Mouse (Mus musculus) intestine, postnatal 0 days (tissue): Measurements from ENCODE around the gene Ggt6. TPM values are rescaled to one million over a fixed set of nuclear protein-coding genes. Genes with fewer than 3 reads are reported as not detected.

ENCODE experiments used
- ATAC-seq: fragments of 200-750 bp; cut with Nextera tagmentation; 2 replicates; pipeline ENCODE4 v1.8.0; 2017; ENCODE audit warnings: mild to moderate bottlenecking, moderate TSS enrichment, moderate library complexity
- H3K27ac ChIP-seq: fragments of 300-500 bp; sonication (generic); 2 replicates; pipeline ENCODE4 v1.5.1; 2014; ENCODE audit warnings: mild to moderate bottlenecking, low read depth, low read length, moderate library complexity
- H3K27me3 ChIP-seq: fragments of 300-500 bp; sonication (generic); replicated peaks from 2 replicates; pipeline ENCODE4 v1.6.1; 2014; ENCODE audit warnings: low read length, mixed read lengths; ENCODE audit not compliant: control insufficient read depth, insufficient read depth
- H3K36me3 ChIP-seq: fragments of 300-500 bp; sonication (generic); 2 replicates; pipeline ENCODE4 v1.6.1; 2014; ENCODE audit warnings: mild to moderate bottlenecking, moderate library complexity; ENCODE audit not compliant: control insufficient read depth, insufficient read depth
- H3K4me1 ChIP-seq: fragments of 300-500 bp; sonication (generic); replicated peaks from 2 replicates; pipeline ENCODE4 v1.6.1; 2014; ENCODE audit warnings: antibody characterized with exemption, low read length, mixed read lengths; ENCODE audit not compliant: control insufficient read depth, insufficient read depth
- H3K4me2 ChIP-seq: fragments of 300-500 bp; sonication (generic); replicated peaks from 2 replicates; pipeline ENCODE4 v1.6.1; 2014; ENCODE audit warnings: low read depth, mild to moderate bottlenecking, moderate library complexity
- H3K4me3 ChIP-seq: fragments of 300-500 bp; sonication (generic); 2 replicates; pipeline ENCODE4 v1.5.1; 2014; ENCODE audit warnings: low read depth, low read length
- H3K9ac ChIP-seq: fragments of 300-500 bp; sonication (generic); 2 replicates; pipeline ENCODE4 v1.6.1; 2014; ENCODE audit warnings: mild to moderate bottlenecking, low read depth, low read length
- H3K9me3 ChIP-seq: fragments of 300-500 bp; sonication (generic); 2 replicates; pipeline ENCODE4 v1.6.1; 2016; ENCODE audit warnings: mixed run types; ENCODE audit not compliant: control insufficient read depth
- CTCF ChIP-seq: sonication (generic); IDR thresholded peaks from 2 replicates; pipeline ENCODE4 v1.5.1; 2016; ENCODE audit warnings: low read depth, mild to moderate bottlenecking, control low read depth, antibody characterized with exemption, moderate library complexity
- WGBS: fragments of 180-500 bp; shearing (Covaris S2); extraction: QIAGEN DNeasy Blood & Tissue Kit; methylation state at CpG from one replicate; pipeline ENCODE4 v1.1.7; 2014; 5-methylcytosine and 5-hydroxymethylcytosine counted together
- polyA plus RNA-seq: library from polyadenylated mRNA; unstranded; fragments of >200 nt; fragmentation: Nextera tagmentation; extraction: Ambion mirVana; gene quantifications from 2 replicates; pipeline ENCODE4 v1.2.1, GENCODE M21; 2015

Gene Ggt6
- polyA plus RNA-seq, 1 experiment from 2014 or later: 8.6 TPM

GRCm38 (mm10) chr11:72440965-72441664 lies 5.8 kb downstream of the Ggt6 start, which contains the start of gene Mybbp1a:
TSS of gene Mybbp1a (plus strand) at chr11:72441355.
- WGBS: under 1% methylated on average over 46 of the region's 46 CpGs
- ATAC-seq: peak; percentile 84
- H3K4me3 ChIP-seq: peak within 1 kb of the TSS; percentile 72

GRCm38 (mm10) chr11:72446311-72447105 lies 11.2 kb downstream of the Ggt6 start:
- Histone ChIP-seq H3K4me2 (no peak overlapping the region), H3K4me3 (no peak overlapping the region), H3K27me3 (no peaks in the 10 kb centered on the region), H3K36me3 (peaks cover 91% of the 10 kb centered on the region), H3K9ac (no peak overlapping the region), H3K9me3 (no peaks in the 10 kb centered on the region), H3K27ac (0 out of 2 replicates have a peak overlapping the region, but pooled peaks have one; percentile 7), H3K4me1 (peaks cover 7% of the 10 kb centered on the region; the same call in 1 of the 2 replicates)
- no peak for ATAC-seq
- 84% methylated on average over 6 of the region's 6 CpGs for WGBS
- TF ChIP-seq CTCF: peak; percentile 83

More at GRCm38 (mm10) chr11:72440965-72441664, 5.8 kb downstream of the Ggt6 start, which contains the start of gene Mybbp1a:
- H3K27ac ChIP-seq: peak within 1 kb of the TSS; percentile 36
- H3K27me3 ChIP-seq: no peaks in the 10 kb centered on the region
- peaks cover 37% of the 10 kb centered on the region for H3K36me3 ChIP-seq
- peaks cover 8% of the 10 kb centered on the region; the same call in 1 of the 2 replicates for H3K4me1 ChIP-seq
- H3K4me2 ChIP-seq: peak within 1 kb of the TSS; percentile 94
- peak within 1 kb of the TSS; percentile 72 for H3K9ac ChIP-seq
- H3K9me3 ChIP-seq: no peaks in the 10 kb centered on the region
- TF ChIP-seq CTCF: 0 out of 2 replicates have a peak, but pooled peaks have one; percentile 19

- 83% methylated on average over 8 of the region's 8 CpGs for WGBS
These were observed 12.1 kb downstream of the Ggt6 start for GRCm38 (mm10) chr11:72447475-72447874.

GRCm38 (mm10) chr11:72452140-72452665 lies 16.9 kb downstream of the Ggt6 start:
- ATAC-seq: no peak
- no peak for TF ChIP-seq CTCF
- H3K4me2 ChIP-seq: no peak overlapping the region

More at GRCm38 (mm10) chr11:72447475-72447874, 12.1 kb downstream of the Ggt6 start:
- Histone ChIP-seq H3K4me3 (no peak overlapping the region), H3K27ac (no peak overlapping the region), H3K36me3 (peaks cover 100% of the 10 kb centered on the region), H3K9me3 (no peaks in the 10 kb centered on the region), H3K4me1 (peaks cover under 1% of the 10 kb centered on the region; the same call in 1 of the 2 replicates), H3K9ac (no peak overlapping the region), H3K27me3 (no peaks in the 10 kb centered on the region), H3K4me2 (no peak overlapping the region)
- ATAC-seq: no peak
- TF ChIP-seq CTCF: peak; percentile 54

GRCm38 (mm10) chr11:72453105-72453953 lies 18.0 kb downstream of the Ggt6 start:
- no peak for TF ChIP-seq CTCF
- H3K9me3 ChIP-seq: no peaks in the 10 kb centered on the region
- H3K4me2 ChIP-seq: no peak overlapping the region
- peaks cover 55% of the 10 kb centered on the region for H3K36me3 ChIP-seq
- no peak for ATAC-seq
- H3K9ac ChIP-seq: no peak overlapping the region
- H3K27me3 ChIP-seq: no peaks in the 10 kb centered on the region
- no peak overlapping the region for H3K4me3 ChIP-seq
- 61% methylated on average over 15 of the region's 15 CpGs for WGBS
- no peaks in the 10 kb centered on the region for H3K4me1 ChIP-seq
- no peak overlapping the region for H3K27ac ChIP-seq

More at GRCm38 (mm10) chr11:72452140-72452665, 16.9 kb downstream of the Ggt6 start:
- H3K4me3 ChIP-seq: no peak overlapping the region
- H3K27ac ChIP-seq: no peak overlapping the region
- H3K9ac ChIP-seq: no peak overlapping the region
- H3K27me3 ChIP-seq: no peaks in the 10 kb centered on the region
- no peaks in the 10 kb centered on the region for H3K9me3 ChIP-seq
- H3K4me1 ChIP-seq: no peaks in the 10 kb centered on the region
- WGBS: 78% methylated on average over 3 of the region's 3 CpGs
- H3K36me3 ChIP-seq: peaks cover 66% of the 10 kb centered on the region
